Mouse (Mus musculus) neural tube, embryonic 14.5 days (tissue): ENCODE measurements at regions not wholly inside any gene's neighbourhood (a gene's known extent, or its start where the extent isn't known, plus 50 kb on each side); places are given as distances from the start of the nearest gene placed in this dataset.

Source experiments
- ATAC-seq: fragments of 200-750 bp; cut with Nextera tagmentation; 2 replicates; pipeline ENCODE4 v1.8.0; 2017; ENCODE audit warnings: low read depth, mild to moderate bottlenecking, moderate TSS enrichment, moderate library complexity
- H3K27ac ChIP-seq: fragments of 300-500 bp; sonication (generic); 2 replicates; pipeline ENCODE4 v1.5.1; 2014; ENCODE audit warnings: low read depth, mild to moderate bottlenecking, control low read depth, low read length, moderate library complexity, mixed read lengths
- H3K27me3 ChIP-seq: fragments of 300-500 bp; sonication (generic); 2 replicates; pipeline ENCODE4 v1.6.1; 2014; ENCODE audit warnings: low read length; ENCODE audit not compliant: control insufficient read depth, insufficient read depth
- H3K36me3 ChIP-seq: fragments of 300-500 bp; sonication (generic); 2 replicates; pipeline ENCODE4 v1.6.1; 2014; ENCODE audit warnings: low read length, mixed read lengths; ENCODE audit not compliant: control insufficient read depth, insufficient read depth
- H3K4me1 ChIP-seq: fragments of 300-500 bp; sonication (generic); 2 replicates; pipeline ENCODE4 v1.6.1; 2014; ENCODE audit warnings: low read length; ENCODE audit not compliant: control insufficient read depth, insufficient read depth
- H3K4me2 ChIP-seq: fragments of 300-500 bp; sonication (generic); 2 replicates; pipeline ENCODE4 v1.6.1; 2014; ENCODE audit warnings: mild to moderate bottlenecking, low read depth, low read length, control low read depth
- H3K4me3 ChIP-seq: fragments of 300-500 bp; sonication (generic); 2 replicates; pipeline ENCODE4 v1.5.1; 2014; ENCODE audit warnings: low read depth, low read length, control low read depth, mixed read lengths
- H3K9ac ChIP-seq: fragments of 300-500 bp; sonication (generic); replicated peaks from 2 replicates; pipeline ENCODE4 v1.6.1; 2014; ENCODE audit warnings: low read depth, mild to moderate bottlenecking, control low read depth, low read length, mixed read lengths
- H3K9me3 ChIP-seq: fragments of 300-500 bp; sonication (generic); 2 replicates; pipeline ENCODE4 v1.6.1; 2016; ENCODE audit warnings: low read length; ENCODE audit not compliant: control insufficient read depth
- WGBS: fragments of 180-500 bp; shearing (Covaris S2); extraction: QIAGEN DNeasy Blood & Tissue Kit; methylation state at CpG from one replicate; pipeline ENCODE4 v1.1.7; 2014; 5-methylcytosine and 5-hydroxymethylcytosine counted together

GRCm38 (mm10) chr11:6785471-6785870 is 52.0 kb downstream of the Gm11983 start:
- Histone ChIP-seq H3K27ac (no peak overlapping the region), H3K36me3 (no peaks in the 10 kb centered on the region), H3K4me2 (no peak overlapping the region), H3K27me3 (no peaks in the 10 kb centered on the region), H3K4me3 (no peak overlapping the region), H3K9me3 (no peaks in the 10 kb centered on the region), H3K9ac (no peak overlapping the region), H3K4me1 (no peaks in the 10 kb centered on the region)
- WGBS, result 91% methylated on average over 1 of the region's 1 CpGs
- ATAC-seq, result no peak

GRCm38 (mm10) chr11:6782826-6783225 is 54.6 kb downstream of the Gm11983 start:
- Histone ChIP-seq H3K4me2 (no peak overlapping the region), H3K27ac (no peak overlapping the region), H3K36me3 (no peaks in the 10 kb centered on the region), H3K9me3 (no peaks in the 10 kb centered on the region), H3K4me3 (no peak overlapping the region), H3K9ac (no peak overlapping the region), H3K4me1 (peaks cover 6% of the 10 kb centered on the region; the same call in 1 of the 2 replicates), H3K27me3 (no peaks in the 10 kb centered on the region)
- ATAC-seq, result no peak
- WGBS, result 94% methylated on average over 14 of the region's 14 CpGs

- Histone ChIP-seq H3K9ac (no peak overlapping the region), H3K27me3 (no peaks in the 10 kb centered on the region), H3K4me2 (no peak overlapping the region), H3K27ac (no peak overlapping the region), H3K36me3 (no peaks in the 10 kb centered on the region), H3K4me3 (no peak overlapping the region), H3K9me3 (no peaks in the 10 kb centered on the region), H3K4me1 (peaks cover 6% of the 10 kb centered on the region; the same call in 1 of the 2 replicates)
- ATAC-seq, result no peak
- WGBS, result 65% methylated on average over 5 of the region's 5 CpGs
Measured at GRCm38 (mm10) chr11:6779752-6780151, 57.7 kb downstream of the Gm11983 start.

- Histone ChIP-seq H3K27ac (no peak overlapping the region), H3K36me3 (no peaks in the 10 kb centered on the region), H3K4me3 (no peak overlapping the region), H3K4me2 (no peak overlapping the region), H3K9me3 (no peaks in the 10 kb centered on the region), H3K4me1 (peaks cover 6% of the 10 kb centered on the region; the same call in 1 of the 2 replicates), H3K27me3 (no peaks in the 10 kb centered on the region), H3K9ac (no peak overlapping the region)
- ATAC-seq, result no peak
- 8% methylated on average over 10 of the region's 10 CpGs for WGBS
Measured at GRCm38 (mm10) chr11:6778596-6779360, 58.7 kb downstream of the Gm11983 start.

- ATAC-seq, result no peak
- H3K36me3 ChIP-seq, result no peaks in the 10 kb centered on the region
- no peaks in the 10 kb centered on the region for H3K9me3 ChIP-seq
- H3K4me2 ChIP-seq, result no peak overlapping the region
- WGBS, result 92% methylated on average over 1 of the region's 1 CpGs
- H3K27ac ChIP-seq, result no peak overlapping the region
- H3K9ac ChIP-seq, result no peak overlapping the region
- H3K4me1 ChIP-seq, result peaks cover 6% of the 10 kb centered on the region; the same call in 1 of the 2 replicates
- no peaks in the 10 kb centered on the region for H3K27me3 ChIP-seq
- H3K4me3 ChIP-seq, result no peak overlapping the region
Measured at GRCm38 (mm10) chr11:6777566-6777965, 59.9 kb downstream of the Gm11983 start.

- Histone ChIP-seq H3K4me1 (peaks cover 6% of the 10 kb centered on the region; the same call in 1 of the 2 replicates), H3K9me3 (no peaks in the 10 kb centered on the region), H3K36me3 (no peaks in the 10 kb centered on the region), H3K9ac (no peak overlapping the region), H3K27ac (no peak overlapping the region), H3K27me3 (no peaks in the 10 kb centered on the region), H3K4me3 (no peak overlapping the region), H3K4me2 (no peak overlapping the region)
- WGBS, result 67% methylated on average over 4 of the region's 4 CpGs
- ATAC-seq, result no peak
Measured at GRCm38 (mm10) chr11:6774656-6775055, 62.8 kb downstream of the Gm11983 start.

GRCm38 (mm10) chr11:6773951-6774350 is 63.5 kb downstream of the Gm11983 start:
- Histone ChIP-seq H3K27ac (no peak overlapping the region), H3K4me1 (peaks cover 5% of the 10 kb centered on the region; the same call in 1 of the 2 replicates), H3K36me3 (no peaks in the 10 kb centered on the region), H3K9ac (no peak overlapping the region), H3K27me3 (no peaks in the 10 kb centered on the region), H3K4me2 (no peak overlapping the region), H3K4me3 (no peak overlapping the region), H3K9me3 (no peaks in the 10 kb centered on the region)
- ATAC-seq, result no peak
- 83% methylated on average over 5 of the region's 5 CpGs for WGBS

GRCm38 (mm10) chr11:6773364-6773763 is 64.1 kb downstream of the Gm11983 start:
- Histone ChIP-seq H3K9ac (no peak overlapping the region), H3K4me3 (no peak overlapping the region), H3K4me2 (no peak overlapping the region), H3K27ac (no peak overlapping the region), H3K9me3 (no peaks in the 10 kb centered on the region), H3K36me3 (no peaks in the 10 kb centered on the region), H3K27me3 (no peaks in the 10 kb centered on the region), H3K4me1 (no peaks in the 10 kb centered on the region; the same call in 1 of the 2 replicates)
- 18% methylated on average over 1 of the region's 1 CpGs for WGBS
- ATAC-seq, result no peak

GRCm38 (mm10) chr11:6769437-6769765 is 68.1 kb downstream of the Gm11983 start:
- no peak overlapping the region for H3K9ac ChIP-seq
- 87% methylated on average over 7 of the region's 7 CpGs for WGBS
- no peak overlapping the region for H3K4me2 ChIP-seq
- no peak overlapping the region for H3K4me3 ChIP-seq
- no peaks in the 10 kb centered on the region for H3K4me1 ChIP-seq
- ATAC-seq, result no peak
- no peak overlapping the region for H3K27ac ChIP-seq
- no peaks in the 10 kb centered on the region for H3K9me3 ChIP-seq
- H3K27me3 ChIP-seq, result no peaks in the 10 kb centered on the region
- no peaks in the 10 kb centered on the region for H3K36me3 ChIP-seq
